Mouse (Mus musculus): ENCODE measurements around the gene Pak1. TPM values are rescaled to one million over a fixed set of nuclear protein-coding genes. Genes with fewer than 3 reads are reported as not detected.

The Pak1 gene
- total RNA-seq, 4 experiments from 2014 or later, result 0.63 to 1.3 (median 1.1) TPM

GRCm38 (mm10) chr7:97777191-97777590 is 11.2 kb upstream of the Pak1 start:
- DNase-seq (ENCODE audit: low spot score), result no peak

GRCm38 (mm10) chr7:97780222-97780621 is 8.1 kb upstream of the Pak1 start:
- DNase-seq (ENCODE audit: low spot score), result no peak

GRCm38 (mm10) chr7:97780815-97781214 is 7.5 kb upstream of the Pak1 start:
- DNase-seq (ENCODE audit: low spot score), result no peak

GRCm38 (mm10) chr7:97781496-97781895 is 6.8 kb upstream of the Pak1 start:
- DNase-seq (ENCODE audit: low spot score), result no peak

- DNase-seq (ENCODE audit: low spot score), result no peak
Observed at GRCm38 (mm10) chr7:97783523-97783922, 4.8 kb upstream of the Pak1 start.

- DNase-seq (ENCODE audit: low spot score), result no peak
Observed at GRCm38 (mm10) chr7:97788669-97789483, 535 bp downstream of the Pak1 start.

- DNase-seq (ENCODE audit: low spot score), result no peak
Observed at GRCm38 (mm10) chr7:97790272-97790671, 1.9 kb downstream of the Pak1 start.

GRCm38 (mm10) chr7:97792324-97792723 is 4.0 kb downstream of the Pak1 start:
- DNase-seq (ENCODE audit: low spot score), result no peak

- no peak for DNase-seq (ENCODE audit: low spot score)
Observed at GRCm38 (mm10) chr7:97803116-97803515, 14.8 kb downstream of the Pak1 start.

GRCm38 (mm10) chr7:97804245-97805066 is 16.1 kb downstream of the Pak1 start:
- no peak for DNase-seq (ENCODE audit: low spot score)

GRCm38 (mm10) chr7:97805067-97805365 is 16.7 kb downstream of the Pak1 start:
- no peak for DNase-seq (ENCODE audit: low spot score)

- DNase-seq (ENCODE audit: low spot score), result no peak
Observed at GRCm38 (mm10) chr7:97809307-97809706, 21.0 kb downstream of the Pak1 start.

GRCm38 (mm10) chr7:97821875-97822274 is 33.5 kb downstream of the Pak1 start:
- no peak for DNase-seq (ENCODE audit: low spot score)

GRCm38 (mm10) chr7:97829091-97829490 is 40.8 kb downstream of the Pak1 start:
- no peak for DNase-seq (ENCODE audit: low spot score)

GRCm38 (mm10) chr7:97830739-97831138 is 42.4 kb downstream of the Pak1 start:
- no peak for DNase-seq (ENCODE audit: low spot score)

GRCm38 (mm10) chr7:97832987-97833386 is 44.6 kb downstream of the Pak1 start:
- no peak for DNase-seq (ENCODE audit: low spot score)

- DNase-seq (ENCODE audit: low spot score), result no peak
Observed at GRCm38 (mm10) chr7:97838574-97838973, 50.2 kb downstream of the Pak1 start.

GRCm38 (mm10) chr7:97841311-97841710 is 53.0 kb downstream of the Pak1 start:
- no peak for DNase-seq (ENCODE audit: low spot score)

GRCm38 (mm10) chr7:97842332-97842731 is 54.0 kb downstream of the Pak1 start:
- no peak for DNase-seq (ENCODE audit: low spot score)

- peak; percentile 23 for DNase-seq (ENCODE audit: low spot score)
Observed at GRCm38 (mm10) chr7:97842806-97843570, 54.6 kb downstream of the Pak1 start.

- no peak for DNase-seq (ENCODE audit: low spot score)
Observed at GRCm38 (mm10) chr7:97844419-97844818, 56.1 kb downstream of the Pak1 start.

- DNase-seq (ENCODE audit: low spot score), result no peak
Observed at GRCm38 (mm10) chr7:97845546-97845945, 57.2 kb downstream of the Pak1 start.
